Mouse (Mus musculus): ENCODE results near the gene Arrb1.

Gene Arrb1

DNA sequence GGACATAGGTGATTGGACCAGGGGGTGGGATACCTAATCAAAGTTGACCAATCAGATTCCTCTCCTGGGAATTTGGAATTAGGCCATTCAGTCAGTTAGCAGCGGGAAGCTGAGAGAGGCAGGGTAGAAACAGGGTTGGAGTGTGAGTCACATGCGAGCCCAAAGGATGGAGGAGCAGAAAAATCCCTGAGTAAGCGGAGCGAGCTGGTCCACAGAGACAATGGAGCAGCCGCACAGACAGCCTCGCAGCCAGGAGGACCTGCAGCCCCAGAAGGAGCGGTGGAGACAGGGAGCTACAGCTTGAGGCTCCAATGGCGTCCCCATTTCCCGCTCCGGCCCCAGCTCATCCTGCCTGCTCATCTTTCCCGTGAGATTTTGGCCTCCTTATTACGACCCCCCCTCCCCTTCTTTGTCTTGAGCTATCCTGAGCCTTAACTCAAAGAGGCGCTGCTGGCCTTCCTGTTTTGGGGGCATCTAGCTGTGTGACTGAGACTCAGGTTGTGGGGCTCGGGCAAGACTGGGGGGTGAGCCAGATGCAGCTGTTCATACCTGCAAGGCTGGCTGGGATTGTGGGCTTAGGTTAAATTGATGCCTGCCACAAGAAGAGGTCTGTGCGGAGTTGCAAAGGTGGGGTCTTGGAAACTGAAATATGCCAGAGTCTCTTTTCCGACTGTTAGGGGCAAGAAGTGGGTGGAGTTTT, 44.4 kb downstream of the Arrb1 start:
- peak; percentile 49 for DNase-seq (ENCODE audit: low read depth, low spot score)

DNA sequence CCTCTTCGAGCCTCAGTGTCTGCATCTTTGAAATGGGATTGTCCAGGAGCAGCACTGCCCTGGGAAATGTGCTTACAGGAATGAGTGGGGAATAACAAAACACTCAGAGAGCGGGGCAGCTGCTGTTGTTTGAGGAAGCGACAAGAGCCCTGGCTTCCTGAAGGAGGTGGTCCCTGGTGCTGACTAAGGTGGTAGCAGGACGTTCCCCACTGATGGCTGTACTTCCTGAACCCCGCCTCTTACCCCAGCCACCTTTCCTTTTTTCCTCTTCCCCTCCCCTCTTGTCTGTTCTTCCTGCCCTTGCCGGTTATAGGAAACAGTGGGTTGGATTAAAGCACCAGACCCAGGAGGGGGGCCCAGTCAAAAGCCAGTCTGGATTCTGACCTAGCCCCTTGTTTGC, 45.0 kb downstream of the Arrb1 start:
- no peak for DNase-seq (ENCODE audit: low read depth, low spot score)

DNA sequence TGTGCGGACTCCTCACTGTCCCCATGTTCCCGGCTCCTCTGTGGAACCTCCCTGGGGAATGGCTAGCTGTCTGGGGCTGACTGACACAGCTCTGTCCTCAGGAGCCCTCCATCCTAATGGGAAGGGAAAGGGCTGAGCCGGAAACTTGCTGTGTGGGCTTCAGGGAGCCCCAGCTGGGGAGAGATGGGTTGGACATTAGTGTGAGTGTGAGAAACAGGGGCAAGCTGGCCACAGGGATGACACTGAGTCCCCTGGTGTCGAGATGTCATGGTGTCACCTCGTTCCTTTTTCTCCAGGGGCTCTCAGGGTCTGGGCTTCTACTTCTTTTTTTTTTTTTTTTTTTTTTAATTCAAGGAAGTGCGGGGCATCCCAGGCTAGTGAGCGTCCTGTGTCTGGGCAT, 47.0 kb downstream of the Arrb1 start:
- no peak for DNase-seq (ENCODE audit: low read depth, low spot score)

DNA sequence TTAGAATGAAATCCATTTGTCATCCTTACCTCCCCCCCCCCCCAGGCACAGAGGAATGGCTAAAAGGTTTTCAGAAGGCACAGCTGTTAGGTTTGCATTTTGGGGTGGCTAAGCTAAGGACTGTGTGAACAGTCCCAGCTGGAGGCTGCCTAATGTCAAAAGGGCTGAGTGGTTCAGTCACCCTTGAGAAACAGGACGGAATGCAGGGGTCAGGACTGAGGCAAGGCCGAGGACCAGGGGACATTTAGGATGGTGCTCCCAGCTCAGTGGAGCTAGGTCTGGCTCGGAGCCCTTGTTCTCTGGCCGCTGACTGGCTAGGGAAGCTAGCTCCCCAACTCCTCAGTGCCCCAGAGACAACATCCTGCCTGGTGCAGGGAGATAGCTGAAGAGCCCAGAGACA, 47.6 kb downstream of the Arrb1 start:
- no peak for DNase-seq (ENCODE audit: low read depth, low spot score)

DNA sequence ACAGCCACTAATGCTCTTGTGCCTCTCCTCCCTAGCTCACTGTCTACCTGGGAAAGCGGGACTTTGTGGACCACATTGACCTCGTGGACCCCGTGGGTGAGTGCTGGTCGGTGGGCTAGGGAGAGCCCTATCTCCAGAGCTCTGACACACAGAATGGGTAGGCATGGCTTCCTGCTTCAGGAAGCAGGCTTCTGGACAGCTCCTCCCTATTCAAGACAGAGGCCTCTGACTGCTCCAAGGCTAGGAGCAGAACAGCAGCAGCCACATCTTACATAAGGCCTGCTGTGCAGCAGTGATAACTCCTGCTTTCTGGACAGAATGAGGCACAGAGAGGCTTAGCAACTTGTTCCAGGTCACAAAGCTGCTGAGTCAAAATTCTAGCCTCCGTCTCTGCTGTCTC, 48.4 kb downstream of the Arrb1 start:
- peak; percentile 27 for DNase-seq (ENCODE audit: low read depth, low spot score)

DNA sequence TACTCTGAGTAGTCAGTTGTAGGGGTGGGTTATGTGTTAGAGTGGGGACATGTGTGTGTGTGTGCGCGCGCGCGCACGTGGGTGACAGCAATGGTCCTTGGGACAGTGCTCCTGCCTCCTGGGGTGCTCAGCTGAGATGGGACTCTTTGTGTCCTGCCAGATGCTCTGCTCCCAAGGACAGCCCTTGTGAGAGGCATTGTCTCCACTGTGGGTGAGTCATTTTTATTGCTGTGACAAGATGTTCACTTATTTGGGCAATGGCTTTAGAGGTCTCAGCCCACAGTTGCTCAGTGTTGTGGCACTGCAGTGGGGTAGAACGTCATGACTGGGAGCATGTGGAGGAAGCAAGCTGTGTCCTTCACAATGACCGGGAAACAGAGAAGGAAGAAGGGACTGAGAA, 50.7 kb downstream of the Arrb1 start:
- no peak for DNase-seq (ENCODE audit: low read depth, low spot score)

DNA sequence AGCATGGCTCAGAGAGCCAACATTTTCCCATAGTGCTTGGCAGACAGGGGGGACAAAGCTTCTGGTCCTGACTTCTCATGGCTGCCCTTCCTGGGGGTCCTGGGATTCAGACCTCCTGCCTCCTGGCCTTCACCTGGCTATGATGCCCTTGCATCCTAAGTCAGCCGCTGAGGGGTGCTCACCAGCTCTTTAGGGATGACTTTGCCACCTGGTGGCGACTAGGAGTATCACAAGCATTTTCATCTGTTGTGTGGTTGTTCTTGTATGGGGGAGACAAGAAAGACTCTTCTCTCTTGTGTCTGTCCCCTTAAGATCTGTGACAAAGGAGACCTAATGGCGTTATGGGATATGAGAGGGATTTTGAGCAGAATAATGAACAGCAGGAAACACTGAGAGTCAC, 54.8 kb downstream of the Arrb1 start:
- peak; percentile 60 for DNase-seq (ENCODE audit: low read depth, low spot score)

DNA sequence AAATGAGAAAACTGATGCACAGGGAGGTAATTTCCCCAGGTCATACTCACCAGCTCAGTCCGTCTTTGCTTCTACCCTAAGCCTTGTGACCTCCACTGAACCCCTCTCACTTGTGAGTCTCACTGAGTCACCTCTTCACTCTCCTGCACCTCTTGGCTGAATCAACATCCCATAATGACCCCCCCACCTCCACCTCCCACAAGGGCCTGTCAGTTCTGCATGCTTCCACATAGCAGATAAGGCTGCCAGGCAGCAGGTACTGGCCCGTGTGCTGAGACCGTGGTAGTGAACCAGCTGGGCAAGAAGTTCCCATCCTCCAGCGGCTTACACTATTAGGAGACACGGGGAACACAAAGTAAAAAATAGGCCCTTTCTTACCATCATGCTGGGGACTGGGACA, 55.4 kb downstream of the Arrb1 start:
- no peak for DNase-seq (ENCODE audit: low read depth, low spot score)

DNA sequence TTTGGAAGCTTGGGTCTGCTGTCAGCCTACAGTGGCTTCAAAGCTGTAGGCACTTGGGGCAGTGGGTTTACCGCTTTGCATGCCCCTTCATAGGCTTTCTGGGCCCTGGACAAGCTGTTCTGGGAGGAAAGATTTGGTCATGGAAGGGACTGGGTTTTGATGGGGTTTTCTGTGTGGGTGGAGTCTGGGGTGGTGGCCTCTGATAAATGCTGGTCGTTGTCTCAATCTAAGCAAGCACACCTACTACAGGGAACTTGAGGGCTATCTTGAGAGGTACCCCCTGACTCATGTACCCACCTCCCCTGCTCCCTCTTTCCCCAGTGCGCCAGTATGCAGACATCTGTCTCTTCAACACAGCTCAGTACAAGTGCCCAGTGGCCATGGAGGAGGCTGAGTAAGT, 57.4 kb downstream of the Arrb1 start:
- no peak for DNase-seq (ENCODE audit: low read depth, low spot score)

DNA sequence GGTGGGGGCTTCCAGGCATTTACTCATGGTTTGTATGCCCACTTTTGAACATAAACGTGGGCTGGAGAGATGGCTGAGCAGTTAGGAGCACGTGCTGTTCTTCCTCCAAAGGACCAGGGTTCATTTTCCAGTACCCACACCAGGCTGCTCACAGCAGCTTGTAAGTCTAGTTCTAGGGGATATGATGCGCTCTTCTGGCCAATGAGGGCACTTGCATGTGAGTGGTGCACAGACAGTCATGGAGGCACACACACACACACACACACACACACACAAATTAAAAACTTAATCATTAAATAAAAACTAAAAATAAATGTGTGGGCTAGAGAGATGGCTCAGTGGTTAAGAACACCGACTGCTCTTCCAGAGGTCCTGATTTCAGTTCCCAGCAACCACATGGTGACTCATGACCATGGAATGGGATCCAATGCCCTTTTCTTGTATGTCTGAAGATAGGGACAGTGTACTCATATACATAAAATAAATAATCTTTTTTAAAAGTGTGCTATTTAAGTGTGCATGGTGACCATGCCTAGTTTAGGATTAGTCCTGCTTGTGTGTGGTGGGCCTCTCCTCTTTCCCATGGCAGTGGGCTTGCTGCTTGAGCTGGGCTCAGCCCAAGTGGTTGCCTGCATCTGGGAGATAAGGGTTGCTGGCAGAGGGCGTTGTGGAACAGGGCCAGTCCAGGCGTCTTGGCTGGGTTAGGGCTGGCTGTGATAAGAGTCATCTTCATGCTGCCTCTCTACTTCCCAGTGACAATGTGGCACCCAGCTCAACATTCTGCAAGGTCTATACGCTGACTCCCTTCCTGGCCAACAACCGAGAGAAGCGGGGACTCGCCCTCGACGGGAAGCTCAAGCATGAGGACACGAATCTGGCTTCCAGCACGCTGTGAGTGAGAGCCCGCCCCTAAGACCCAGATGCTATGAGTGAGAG, 58.9 kb downstream of the Arrb1 start:
- no peak for DNase-seq (ENCODE audit: low read depth, low spot score)

DNA sequence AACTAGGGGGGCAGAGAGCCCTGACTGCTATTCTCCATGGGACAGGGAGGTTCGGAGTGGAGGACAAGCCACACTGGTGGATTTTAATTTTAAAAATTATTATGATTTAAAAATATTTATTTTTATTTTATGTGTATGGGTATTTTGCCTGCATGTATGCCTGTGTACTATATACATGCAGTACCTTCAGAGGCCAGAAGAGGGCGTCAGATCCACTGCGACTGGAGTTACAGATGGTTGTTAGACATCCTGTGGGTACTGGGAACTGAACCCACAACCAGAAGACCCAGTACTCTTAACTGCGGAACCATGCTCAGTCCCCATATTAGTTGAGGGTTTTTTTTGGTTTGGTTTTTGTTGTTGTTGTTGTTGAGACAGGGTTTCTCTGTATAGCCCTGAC, 63.5 kb downstream of the Arrb1 start:
- DNase-seq (ENCODE audit: low read depth, low spot score) = peak; percentile 21

DNA sequence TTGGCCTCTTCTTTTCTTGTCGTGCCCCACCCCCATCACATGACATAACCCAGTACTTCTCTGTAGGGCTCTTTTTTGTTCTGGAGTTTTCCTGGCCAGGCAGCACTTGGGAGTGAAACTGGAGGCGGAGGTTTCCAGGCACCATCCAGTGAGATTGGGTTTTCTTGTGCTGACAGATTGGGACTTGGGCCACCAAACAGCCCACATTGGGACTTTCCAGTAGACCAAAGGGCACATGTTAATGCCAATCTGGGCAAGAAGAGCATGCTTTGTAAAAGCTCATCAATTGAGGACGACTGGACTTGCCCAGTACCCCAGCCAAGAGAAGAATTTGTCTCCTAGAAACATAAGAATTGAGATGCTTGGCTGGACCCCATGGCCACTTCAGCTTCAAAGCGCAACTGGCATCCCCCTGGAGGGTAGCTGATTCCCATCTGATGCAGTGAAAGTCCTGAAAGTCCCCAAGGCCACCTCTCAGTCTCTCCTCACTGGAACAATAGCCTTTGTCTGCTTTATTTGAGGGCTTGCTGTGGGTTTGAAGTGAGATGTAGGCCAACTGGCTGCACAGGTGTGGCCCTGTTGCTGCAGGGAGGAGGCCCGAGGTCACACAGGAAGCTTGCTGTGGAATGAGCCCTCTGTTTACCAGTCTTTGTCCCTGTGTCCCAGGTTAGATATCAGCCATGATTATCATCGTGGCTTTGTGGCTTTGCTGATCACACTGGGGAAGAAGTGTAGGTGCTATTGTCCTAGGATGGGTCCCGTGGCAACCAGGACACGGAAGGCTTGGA, 68.8 kb downstream of the Arrb1 start:
- DNase-seq (ENCODE audit: low read depth, low spot score) = no peak

DNA sequence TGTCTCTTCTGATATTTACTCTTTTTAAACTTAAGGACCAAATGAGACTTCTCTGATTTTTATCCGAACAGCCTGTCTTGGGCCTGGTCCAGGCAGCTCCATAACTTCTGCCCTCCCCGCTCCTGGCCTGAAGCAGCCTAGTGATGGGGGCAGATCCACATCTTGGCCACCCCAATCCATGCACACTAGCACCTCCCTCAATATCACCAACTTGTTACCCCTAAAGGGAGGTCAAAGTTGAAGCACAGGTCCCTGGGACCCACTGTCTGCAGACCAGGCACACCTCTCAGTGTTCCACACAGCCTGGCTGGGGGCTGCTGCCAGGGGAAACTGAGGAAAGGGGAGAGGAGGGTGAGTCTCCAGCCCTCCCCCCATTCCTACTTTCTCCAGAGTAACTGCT, 69.8 kb downstream of the Arrb1 start:
- DNase-seq (ENCODE audit: low read depth, low spot score) = no peak

DNA sequence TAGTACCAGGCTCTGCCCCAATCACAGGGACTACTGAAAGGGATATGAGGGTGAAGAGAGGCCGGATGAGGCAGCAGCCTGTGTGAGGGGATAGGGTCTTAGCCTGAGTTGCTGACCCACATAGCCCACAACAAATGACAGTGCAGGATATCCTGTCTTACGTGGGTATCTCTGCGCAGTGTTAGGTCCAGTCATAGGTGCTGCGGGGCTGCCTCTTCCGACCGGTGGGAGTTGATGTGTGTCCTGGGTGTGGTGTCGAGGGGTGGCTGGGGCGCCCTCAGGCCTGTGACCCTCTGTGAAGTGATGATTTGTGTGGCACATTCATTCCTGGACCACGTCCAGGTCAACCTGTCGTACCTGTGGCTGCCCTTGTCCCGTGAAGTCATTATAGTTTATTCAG, 71.0 kb downstream of the Arrb1 start:
- no peak for DNase-seq (ENCODE audit: low read depth, low spot score)

DNA sequence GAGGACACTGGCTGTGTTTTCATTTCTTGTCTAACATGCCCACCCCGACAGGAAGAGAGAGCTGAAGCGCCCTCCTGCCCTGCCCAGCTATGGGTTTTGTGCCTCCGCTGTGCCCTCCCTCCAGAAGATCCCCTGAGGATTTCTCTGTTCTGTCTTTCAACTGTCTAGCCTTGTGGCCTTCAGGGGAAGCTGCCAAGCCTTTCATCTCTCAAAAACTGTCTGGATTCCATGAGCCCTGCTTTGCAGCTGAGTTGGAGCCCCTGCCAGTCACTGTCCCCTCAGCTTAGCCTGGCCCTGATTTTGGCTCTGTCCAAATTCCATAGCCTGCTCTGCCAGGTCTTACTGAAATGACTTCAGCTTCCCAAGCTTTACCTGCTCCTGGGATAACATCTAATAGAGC, 71.5 kb downstream of the Arrb1 start:
- no peak for DNase-seq (ENCODE audit: low read depth, low spot score)

DNA sequence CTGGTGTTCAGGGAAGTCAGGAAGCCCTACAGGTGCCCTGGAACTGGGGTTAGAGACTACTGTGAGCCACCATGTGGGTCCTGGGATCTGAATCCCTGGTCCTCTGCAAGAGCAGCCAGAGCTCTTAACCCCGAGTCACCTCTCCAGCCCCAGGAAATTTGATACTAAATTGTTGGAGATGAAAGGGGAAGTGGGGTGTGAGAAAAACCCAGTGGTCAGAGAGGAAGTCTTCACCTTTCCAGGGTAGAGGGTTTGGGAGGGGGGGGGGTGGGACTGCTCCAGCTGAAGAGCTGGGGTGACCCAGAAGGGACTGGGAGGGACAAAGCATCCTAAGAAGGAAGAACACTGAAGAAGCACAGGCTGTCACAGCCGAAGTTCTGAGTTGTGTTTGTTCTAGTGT, 72.4 kb downstream of the Arrb1 start:
- DNase-seq (ENCODE audit: low read depth, low spot score) = no peak

DNA sequence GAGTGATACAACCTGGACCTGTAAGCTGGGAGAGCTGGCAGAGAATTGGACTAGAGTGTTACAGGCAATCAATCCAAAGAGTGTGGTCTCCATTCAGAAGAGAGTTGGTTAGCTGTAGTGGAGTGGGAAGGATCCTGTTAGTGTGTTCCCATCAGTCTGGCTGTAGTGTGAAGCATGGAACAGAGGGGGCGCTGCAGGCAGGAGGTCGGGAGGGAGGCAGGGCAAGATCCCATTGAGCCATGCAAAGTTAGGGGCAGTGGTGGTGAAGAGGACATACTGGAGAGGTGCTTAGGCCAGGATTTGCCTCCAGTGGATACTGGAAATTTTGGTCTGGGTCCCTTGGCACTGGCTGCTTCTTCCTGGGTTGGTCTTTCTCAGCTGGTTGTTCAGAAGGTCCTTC, 83.0 kb downstream of the Arrb1 start:
- DNase-seq (ENCODE audit: low read depth, low spot score) = peak; percentile 23

DNA sequence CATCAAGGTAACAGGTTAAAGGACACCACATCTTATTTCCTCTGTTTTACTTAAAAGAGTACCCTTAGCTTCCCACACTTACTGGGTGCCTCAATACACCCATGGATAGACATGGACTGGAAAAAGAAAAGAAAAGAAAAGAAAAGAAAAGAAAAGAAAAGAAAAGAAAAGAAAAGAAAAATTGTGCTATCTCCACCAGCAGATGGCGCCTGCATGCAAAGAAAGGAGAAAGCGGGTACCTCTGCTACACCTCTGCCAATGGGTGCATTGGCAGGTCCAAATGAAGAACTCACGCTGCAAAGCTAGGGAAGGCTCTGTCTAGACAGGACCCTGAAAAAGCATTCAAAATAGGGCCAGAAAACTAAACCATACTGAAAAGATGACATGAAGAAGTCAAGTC, 83.6 kb downstream of the Arrb1 start:
- DNase-seq (ENCODE audit: low read depth, low spot score) = peak; percentile 38

DNA sequence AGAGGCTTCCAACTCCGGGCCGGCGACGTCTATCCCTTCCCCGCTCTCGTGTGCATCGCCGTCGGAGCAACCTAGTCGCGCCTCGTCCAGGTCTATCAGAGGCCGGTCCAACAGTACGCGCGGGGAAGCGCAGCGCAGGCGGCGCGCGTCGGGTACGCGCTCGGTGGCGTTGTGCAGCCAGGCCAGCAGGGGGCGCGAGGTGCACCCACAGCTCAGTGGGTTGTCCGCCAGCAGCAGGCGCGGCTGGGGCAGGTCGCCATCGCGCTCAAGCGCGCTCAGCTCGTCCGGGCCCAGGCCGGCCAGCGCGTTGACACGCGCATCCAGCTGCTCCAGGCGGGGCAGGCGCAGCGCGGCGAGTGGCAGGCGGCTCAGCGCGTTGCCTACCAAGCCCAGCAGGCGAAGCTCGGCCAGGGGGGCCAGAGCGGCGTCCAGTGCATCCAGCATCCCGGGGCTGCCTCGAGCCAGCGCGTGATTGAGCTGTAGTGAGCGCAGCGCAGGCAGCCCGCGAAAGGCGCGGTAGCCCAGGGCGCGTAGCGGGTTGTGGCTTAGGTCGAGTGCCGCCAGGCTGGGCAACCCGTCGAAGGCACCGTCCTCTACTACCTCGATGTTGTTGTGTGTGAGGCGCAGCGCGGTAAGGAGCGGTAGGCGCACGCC, 90.6 kb downstream of the Arrb1 start:
- DNase-seq (ENCODE audit: low read depth, low spot score) = peak; percentile 82

DNA sequence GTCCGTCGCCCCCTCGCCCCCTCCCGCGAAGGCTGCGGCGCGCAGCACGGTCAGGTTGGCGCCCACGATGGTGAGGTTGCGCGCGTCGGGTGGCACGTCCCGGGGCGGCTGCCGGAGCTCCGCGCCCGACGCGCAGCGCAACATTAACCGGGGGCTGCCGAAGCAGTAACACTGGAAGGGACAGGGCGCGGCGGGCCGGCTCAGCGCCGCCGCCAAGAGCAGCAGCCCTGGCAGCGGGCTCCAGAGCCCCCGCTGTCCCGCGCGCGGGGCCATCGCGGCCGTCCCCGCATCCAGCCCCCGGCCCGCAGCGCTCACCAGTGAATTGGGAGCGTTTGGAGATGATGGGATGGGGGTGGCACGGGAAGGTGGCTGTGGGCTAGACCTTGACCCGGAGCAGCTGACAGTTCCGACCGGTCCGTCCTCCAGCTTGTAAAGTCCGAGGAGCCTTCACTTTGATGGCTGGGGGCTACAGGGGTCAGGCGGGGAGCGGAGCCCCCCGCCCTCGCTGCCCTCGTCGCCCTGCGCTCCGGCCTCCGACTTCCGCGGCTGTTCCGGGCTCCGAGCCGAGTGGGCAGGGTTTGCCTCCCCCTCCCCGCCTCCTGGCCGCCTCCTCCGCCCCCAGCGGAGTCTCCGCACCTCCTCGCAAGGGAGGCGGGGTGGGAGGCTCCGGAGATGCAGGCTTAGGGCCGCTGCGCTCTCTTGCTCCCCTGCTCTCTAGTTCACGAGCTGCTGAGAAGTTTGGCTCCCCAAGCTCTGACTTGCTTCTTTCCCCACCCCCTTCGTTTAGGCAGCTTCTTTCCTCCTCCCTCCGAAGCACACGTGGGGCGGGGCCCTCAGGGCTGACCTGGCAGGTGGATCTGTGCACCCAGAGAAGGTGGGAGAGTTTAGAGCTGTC, 91.4 kb downstream of the Arrb1 start, which contains the start of gene Tpbgl:
Gene Tpbgl (minus strand): TSS at position 728 of the 895 bp plus-strand sequence.
- DNase-seq (ENCODE audit: low read depth, low spot score) = peak; percentile 78

DNA sequence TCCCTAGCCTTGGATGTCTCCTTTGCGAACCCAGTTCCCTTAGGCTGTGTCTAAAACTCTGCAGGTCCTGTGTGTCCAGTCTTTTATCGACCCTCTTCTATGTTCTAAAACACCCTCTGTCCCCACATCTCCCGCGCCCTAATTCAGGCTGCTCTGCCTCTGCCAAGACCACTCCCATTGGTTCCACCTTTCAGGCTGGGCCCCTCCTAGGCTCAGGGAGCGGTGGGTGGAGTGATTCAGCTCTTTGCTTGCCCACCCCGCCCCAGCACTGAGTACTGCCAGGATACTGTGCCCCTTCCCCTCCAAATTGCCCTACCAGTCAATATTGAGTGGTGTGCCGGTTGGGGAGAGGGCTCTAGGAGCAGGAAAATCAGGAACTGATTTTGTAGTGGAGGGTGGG, 92.1 kb downstream of the Arrb1 start:
- no peak for DNase-seq (ENCODE audit: low read depth, low spot score)
